Comparison of ENCODE assay signal across 14 mouse cellular contexts in the genomic region with DNA sequence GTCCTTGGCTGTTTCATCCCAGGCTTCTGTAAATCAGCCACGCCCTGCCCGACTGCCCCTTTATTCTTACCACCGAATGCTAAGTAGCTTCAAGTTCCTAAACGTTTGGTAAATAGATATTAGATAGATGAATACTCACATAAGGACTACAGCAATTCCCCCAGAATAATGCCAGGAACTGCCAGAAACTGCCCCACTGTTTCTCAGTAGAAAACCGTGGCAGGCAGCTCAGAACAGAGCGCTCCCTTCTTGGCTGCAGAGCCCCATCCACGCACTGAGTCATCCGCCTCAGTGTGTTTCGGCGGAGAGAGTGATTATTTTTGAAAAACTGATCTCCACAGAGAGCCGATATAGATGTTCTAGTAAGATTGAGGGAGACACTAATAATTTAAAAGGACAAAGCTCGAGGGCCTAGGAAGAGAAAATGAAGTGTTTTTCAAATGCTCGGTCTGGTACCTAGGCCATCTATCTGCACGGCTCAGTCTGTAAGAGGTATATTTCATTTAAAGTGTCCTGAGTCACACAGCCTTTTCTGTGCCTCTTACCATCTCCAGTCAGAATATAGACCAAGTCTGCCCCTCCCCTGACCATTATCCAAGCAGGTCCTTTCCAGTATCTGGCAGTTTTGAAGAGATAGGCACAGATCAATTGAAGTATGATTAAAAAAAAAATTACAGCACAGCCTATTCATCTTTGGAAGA.
DNase-seq lines count a peak whose midpoint lies in the region; ATAC-seq and TF ChIP-seq lines count a peak whose summit lies in the region.
"Had no signal": no experiment of that assay in that cellular context is flagged by ENCODE, and none has a peak within 500 bp of the region (broad histone marks: within the 10 kb centered on the region; RNA-seq: fewer than 3 reads in every experiment).

No protein-coding gene starts in this region.

- no peak overlapping the region for H3K9ac ChIP-seq in forebrain, postnatal 0 days
- H3K9ac ChIP-seq in forebrain, embryonic 16.5 days (replicated peaks; ENCODE audit: low read depth, low read length) = no peak overlapping the region
- H3K9ac ChIP-seq in midbrain, embryonic 11.5 days (ENCODE audit: low read length) = no peak overlapping the region
- H3K9ac ChIP-seq: embryonic facial prominence, embryonic 13.5 days; forebrain, embryonic 15.5 days; kidney, embryonic 15.5 days had no signal

- ATAC-seq in forebrain, postnatal 0 days = peak; percentile 45
- no peak; the same call in 1 of the 2 replicates for ATAC-seq in forebrain, embryonic 16.5 days
- no peak for ATAC-seq in midbrain, embryonic 11.5 days (ENCODE audit: low FRiP score)

- H3K4me1 ChIP-seq in forebrain, postnatal 0 days (ENCODE audit: insufficient read depth) = no peaks in the 10 kb centered on the region
- no peaks in the 10 kb centered on the region for H3K4me1 ChIP-seq in forebrain, embryonic 16.5 days (replicated peaks; ENCODE audit: control insufficient read depth, insufficient read depth, low read length)
- peaks cover 15% of the 10 kb centered on the region for H3K4me1 ChIP-seq in midbrain, embryonic 10.5 days
- no peaks in the 10 kb centered on the region for H3K4me1 ChIP-seq in midbrain, embryonic 11.5 days (ENCODE audit: control insufficient read depth, insufficient read depth, low read length)
- H3K4me1 ChIP-seq: forebrain, embryonic 15.5 days had no signal

- no peak overlapping the region for H3K4me3 ChIP-seq in forebrain, postnatal 0 days (ENCODE audit: low read depth, low read length)
- no peak overlapping the region for H3K4me3 ChIP-seq in forebrain, embryonic 16.5 days (replicated peaks; ENCODE audit: low read length)
- no peak overlapping the region for H3K4me3 ChIP-seq in midbrain, embryonic 10.5 days
- H3K4me3 ChIP-seq in midbrain, embryonic 11.5 days (ENCODE audit: low read depth, low read length) = no peak overlapping the region
- H3K4me3 ChIP-seq: embryonic facial prominence, embryonic 13.5 days; forebrain, embryonic 15.5 days; kidney, embryonic 15.5 days had no signal

- TF ChIP-seq CTCF in forebrain, postnatal 0 days (IDR thresholded peaks at IDR 0.05; ENCODE audit: low read depth) = no peak

- DNase-seq in forebrain, postnatal 0 days = no peak
- DNase-seq in midbrain, embryonic 10.5 days (ENCODE audit: low spot score) = no peak
- DNase-seq in midbrain, embryonic 11.5 days (ENCODE audit: low spot score, missing footprints) = no peak
- DNase-seq in layer of hippocampus, adult 9-11 months = peak; percentile 67
- peak; percentile 38 for DNase-seq in right cerebral cortex, postnatal 14 days
- no peak for DNase-seq in urinary bladder, postnatal 14 days (ENCODE audit: low spot score)
- DNase-seq in T-cell, adult 2 months (ENCODE audit: low spot score) = no peak
- DNase-seq: B cell, adult 2 months; cerebellum, adult 18-20 months had no signal

- no peak overlapping the region for H3K4me2 ChIP-seq in forebrain, postnatal 0 days (ENCODE audit: low read depth)
- H3K4me2 ChIP-seq in forebrain, embryonic 16.5 days (ENCODE audit: low read length) = no peak overlapping the region
- H3K4me2 ChIP-seq in midbrain, embryonic 11.5 days = no peak overlapping the region
- H3K4me2 ChIP-seq: embryonic facial prominence, embryonic 13.5 days; forebrain, embryonic 15.5 days; kidney, embryonic 15.5 days had no signal

- no peaks in the 10 kb centered on the region for H3K9me3 ChIP-seq in forebrain, postnatal 0 days (ENCODE audit: low read length)
- H3K9me3 ChIP-seq in forebrain, embryonic 16.5 days (ENCODE audit: control insufficient read depth, low read length) = no peaks in the 10 kb centered on the region
- H3K9me3 ChIP-seq in midbrain, embryonic 10.5 days (replicated peaks) = no peaks in the 10 kb centered on the region
- no peaks in the 10 kb centered on the region for H3K9me3 ChIP-seq in midbrain, embryonic 11.5 days (ENCODE audit: control insufficient read depth, low read length)
- H3K9me3 ChIP-seq: embryonic facial prominence, embryonic 13.5 days; forebrain, embryonic 15.5 days; kidney, embryonic 15.5 days had no signal

- WGBS in forebrain, postnatal 0 days = 73% methylated on average over 14 of the region's 14 CpGs
- WGBS in forebrain, embryonic 16.5 days = 81% methylated on average over 14 of the region's 14 CpGs
- WGBS in midbrain, embryonic 10.5 days = 87% methylated on average over 14 of the region's 14 CpGs
- 87% methylated on average over 14 of the region's 14 CpGs for WGBS in midbrain, embryonic 11.5 days

- no peaks in the 10 kb centered on the region; the same call in 1 of the 2 replicates for H3K27me3 ChIP-seq in forebrain, postnatal 0 days (ENCODE audit: insufficient read depth, low read length)
- H3K27me3 ChIP-seq in forebrain, embryonic 16.5 days (replicated peaks; ENCODE audit: control insufficient read depth, insufficient read depth, low read length) = no peaks in the 10 kb centered on the region
- no peaks in the 10 kb centered on the region for H3K27me3 ChIP-seq in midbrain, embryonic 10.5 days (ENCODE audit: low read depth, poor library complexity, severe bottlenecking)
- H3K27me3 ChIP-seq in midbrain, embryonic 11.5 days (ENCODE audit: control insufficient read depth, insufficient read depth, low read length) = no peaks in the 10 kb centered on the region
- H3K27me3 ChIP-seq: embryonic facial prominence, embryonic 13.5 days; forebrain, embryonic 15.5 days; kidney, embryonic 15.5 days had no signal

- no peaks in the 10 kb centered on the region for H3K36me3 ChIP-seq in forebrain, postnatal 0 days (ENCODE audit: insufficient read depth)
- H3K36me3 ChIP-seq in forebrain, embryonic 16.5 days (ENCODE audit: control insufficient read depth, insufficient read depth) = no peaks in the 10 kb centered on the region
- no peaks in the 10 kb centered on the region for H3K36me3 ChIP-seq in midbrain, embryonic 10.5 days
- H3K36me3 ChIP-seq in midbrain, embryonic 11.5 days (ENCODE audit: control insufficient read depth, insufficient read depth, low read length) = no peaks in the 10 kb centered on the region
- H3K36me3 ChIP-seq: embryonic facial prominence, embryonic 13.5 days; forebrain, embryonic 15.5 days; kidney, embryonic 15.5 days had no signal

- H3K27ac ChIP-seq in forebrain, postnatal 0 days (ENCODE audit: low read depth, low read length) = no peak overlapping the region
- H3K27ac ChIP-seq in forebrain, embryonic 16.5 days (ENCODE audit: low read length) = no peak overlapping the region
- peak overlapping the region; percentile 52; the same call in 1 of the 2 replicates for H3K27ac ChIP-seq in midbrain, embryonic 10.5 days (replicated peaks)
- H3K27ac ChIP-seq in midbrain, embryonic 11.5 days (ENCODE audit: low read depth, low read length) = no peak overlapping the region
- H3K27ac ChIP-seq: embryonic facial prominence, embryonic 13.5 days; forebrain, embryonic 15.5 days; kidney, embryonic 15.5 days; stomach, postnatal 0 days had no signal

Comparison
In these comparisons a context has a peak if more than half of its experiments do, and no peak if none do; other contexts are left out.
1. DNase-seq: peak in layer of hippocampus, adult 9-11 months (single experiment) and right cerebral cortex, postnatal 14 days (single experiment); none in forebrain, postnatal 0 days (single experiment), midbrain, embryonic 10.5 days (single experiment), midbrain, embryonic 11.5 days (single experiment), urinary bladder, postnatal 14 days (single experiment) and T-cell, adult 2 months (single experiment).